ENCODE assay signal across 15 mouse cellular contexts in the genomic region with DNA sequence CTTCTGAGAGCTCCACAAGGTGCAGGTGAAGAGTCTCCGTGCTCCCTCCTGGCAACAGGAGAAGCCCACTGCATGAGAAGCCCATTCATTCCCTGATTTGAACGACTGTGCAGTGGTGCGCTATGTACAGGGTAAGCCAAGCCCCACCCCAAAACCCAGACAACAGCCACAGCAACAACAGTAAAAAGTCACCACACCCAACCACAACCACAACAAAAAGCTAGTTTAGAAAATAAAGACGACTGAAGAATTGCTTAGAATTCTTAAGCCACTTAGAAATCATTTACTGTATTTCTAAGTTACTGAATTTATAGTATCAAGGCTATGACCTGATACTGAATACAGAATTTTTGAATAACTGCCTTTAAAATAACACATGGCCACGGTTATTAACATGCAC. TPM values are rescaled to one million over a fixed set of nuclear protein-coding genes. Genes with fewer than 3 reads are reported as not detected.
DNase-seq lines count a peak whose midpoint lies in the region; ATAC-seq and TF ChIP-seq lines count a peak whose summit lies in the region.
"Had no signal": no experiment of that assay in that cellular context is flagged by ENCODE, and none has a peak within 500 bp of the region (broad histone marks: within the 10 kb centered on the region; RNA-seq: fewer than 3 reads in every experiment).

No protein-coding gene starts in this region.

- H3K9ac ChIP-seq in intestine, postnatal 0 days (ENCODE audit: low read depth, low read length), result no peak overlapping the region
- H3K9ac ChIP-seq: forebrain, embryonic 12.5 days; hindbrain, embryonic 12.5 days; limb, embryonic 13.5 days; liver, embryonic 13.5 days; lung, embryonic 15.5 days had no signal

- peak; percentile 82 for ATAC-seq in inflammation-experienced regulatory T-cells, adult 6 months
- no peak for ATAC-seq in intestine, postnatal 0 days

- no peak overlapping the region for H3K4me3 ChIP-seq in thymus, adult 2 months (ENCODE audit: control insufficient read depth, insufficient read depth, low read length)
- H3K4me3 ChIP-seq in intestine, postnatal 0 days (ENCODE audit: low read depth, low read length), result no peak overlapping the region
- H3K4me3 ChIP-seq: forebrain, embryonic 12.5 days; hindbrain, embryonic 12.5 days; limb, embryonic 13.5 days; liver, embryonic 13.5 days; lung, embryonic 15.5 days had no signal

- no peaks in the 10 kb centered on the region for H3K9me3 ChIP-seq in intestine, postnatal 0 days (ENCODE audit: control insufficient read depth)
- H3K9me3 ChIP-seq: forebrain, embryonic 12.5 days; hindbrain, embryonic 12.5 days; limb, embryonic 13.5 days; liver, embryonic 13.5 days; lung, embryonic 15.5 days had no signal

- no peak overlapping the region for H3K4me2 ChIP-seq in intestine, postnatal 0 days (replicated peaks; ENCODE audit: low read depth)
- H3K4me2 ChIP-seq: forebrain, embryonic 12.5 days; hindbrain, embryonic 12.5 days; limb, embryonic 13.5 days; liver, embryonic 13.5 days; lung, embryonic 15.5 days had no signal

- no peaks in the 10 kb centered on the region for H3K27me3 ChIP-seq in thymus, adult 2 months (ENCODE audit: control insufficient read depth, insufficient read depth, low read length)
- H3K27me3 ChIP-seq in intestine, postnatal 0 days (replicated peaks; ENCODE audit: control insufficient read depth, insufficient read depth, low read length), result no peaks in the 10 kb centered on the region
- H3K27me3 ChIP-seq: forebrain, embryonic 12.5 days; hindbrain, embryonic 12.5 days; limb, embryonic 13.5 days; liver, embryonic 13.5 days; lung, embryonic 15.5 days had no signal

- DNase-seq in CD4-positive helper T cell, adult 2 months (ENCODE audit: low read depth, low spot score), result peak; percentile 88
- peak; percentile 70 for DNase-seq in CD4-positive, CD25-positive, alpha-beta regulatory T cell, adult 2 months (ENCODE audit: low read depth, low spot score)
- DNase-seq in thymus, adult 2 months, result peak; percentile 64
- no peak for DNase-seq in left cerebral cortex, adult 8-10 months (ENCODE audit: low spot score in 2 of 2)
- DNase-seq in kidney, adult 11 months, result no peak
- DNase-seq in right cerebral cortex, adult 18-20 months, result no peak
- DNase-seq: adrenal gland, adult 8-10 months; gastrocnemius, postnatal 14 days; liver, embryonic 13.5 days had no signal

- WGBS in thymus, adult 2 months, result 9% methylated on average over 5 of the region's 5 CpGs
- 92% methylated on average over 5 of the region's 5 CpGs for WGBS in intestine, postnatal 0 days

- H3K27ac ChIP-seq in thymus, adult 2 months (ENCODE audit: control insufficient read depth, insufficient read depth, low read length), result peak overlapping the region; percentile 25; the same call in 1 of the 2 replicates
- H3K27ac ChIP-seq in intestine, postnatal 0 days (ENCODE audit: low read depth, low read length), result no peak overlapping the region
- H3K27ac ChIP-seq: forebrain, embryonic 12.5 days; hindbrain, embryonic 12.5 days; limb, embryonic 13.5 days; liver, embryonic 13.5 days; lung, embryonic 15.5 days had no signal

- no peak for TF ChIP-seq POLR2A in thymus, adult 2 months (IDR thresholded peaks at IDR 0.05; ENCODE audit: control insufficient read depth, extremely low read depth, insufficient read depth, low read length, poor library complexity)

- peaks cover 16% of the 10 kb centered on the region for H3K4me1 ChIP-seq in thymus, adult 2 months (replicated peaks; ENCODE audit: control insufficient read depth, insufficient read depth, low read length)
- H3K4me1 ChIP-seq in intestine, postnatal 0 days (replicated peaks; ENCODE audit: control insufficient read depth, insufficient read depth, low read length), result no peaks in the 10 kb centered on the region
- H3K4me1 ChIP-seq: forebrain, embryonic 12.5 days; hindbrain, embryonic 12.5 days; limb, embryonic 13.5 days; liver, embryonic 13.5 days; lung, embryonic 15.5 days had no signal

- no peak for TF ChIP-seq CTCF in thymus, adult 2 months (IDR thresholded peaks at IDR 0.05; ENCODE audit: borderline replicate concordance, control insufficient read depth, extremely low read depth, insufficient read depth, low read length, poor library complexity)
- no peak for TF ChIP-seq CTCF in intestine, postnatal 0 days (IDR thresholded peaks at IDR 0.05; ENCODE audit: low read depth)

- H3K36me3 ChIP-seq in thymus, adult 2 months (ENCODE audit: control insufficient read depth, insufficient read depth, low read length), result peaks cover 69% of the 10 kb centered on the region
- peaks cover 65% of the 10 kb centered on the region for H3K36me3 ChIP-seq in intestine, postnatal 0 days (ENCODE audit: control insufficient read depth, insufficient read depth)

RNA-seq across cellular contexts. Expression of a gene that starts 41.9 kb away (rescaled TPM):
- polyA plus RNA-seq in inflammation-experienced regulatory T-cells, adult 6 months (2017; shearing (Covaris generic)), result 10 to 100 TPM; 45.3 to 49.6 (median 47.4) TPM
- polyA plus RNA-seq in thymus, adult 2 months (2012; rRNA removed), result 35.3 and 36.2 TPM in 2 replicates
- total RNA-seq in left cerebral cortex, adult 8-10 months (2022), result 10 to 100 TPM; 30.2 to 36.4 (median 31.8) TPM
- 26.7 and 29.1 TPM in 2 replicates for polyA plus RNA-seq in intestine, postnatal 0 days (2015; fragmentation: Nextera tagmentation; extraction: Ambion mirVana)

RNA-seq across cellular contexts. Expression of a gene that starts 56.4 kb away (rescaled TPM):
- polyA plus RNA-seq in inflammation-experienced regulatory T-cells, adult 6 months (2017; shearing (Covaris generic)), result 1 to 10 TPM; 2.4 to 3.6 (median 2.6) TPM
- 3.4 and 4.3 TPM in 2 replicates for polyA plus RNA-seq in thymus, adult 2 months (2012; rRNA removed)
- 10 to 100 TPM; 20.6 to 24.9 (median 21.0) TPM for total RNA-seq in left cerebral cortex, adult 8-10 months (2022)
- polyA plus RNA-seq in intestine, postnatal 0 days (2015; fragmentation: Nextera tagmentation; extraction: Ambion mirVana), result 2.2 and 2.6 TPM in 2 replicates

Comparison
In these comparisons a context has a peak if more than half of its experiments do, and no peak if none do; other contexts are left out.
1. DNase-seq: peak in CD4-positive helper T cell, adult 2 months (single experiment), CD4-positive, CD25-positive, alpha-beta regulatory T cell, adult 2 months (single experiment) and thymus, adult 2 months (single experiment); none in left cerebral cortex, adult 8-10 months (0 of 2), kidney, adult 11 months (single experiment) and right cerebral cortex, adult 18-20 months (single experiment).